Mouse (Mus musculus) MEL (cell line): ENCODE results near the gene Bptf. TPM values are rescaled to one million over a fixed set of nuclear protein-coding genes. Genes with fewer than 3 reads are reported as not detected.

ENCODE experiments used
- DNase-seq: peaks from one replicate; pipeline ENCODE4 v3.0.0; 2011; ENCODE audit warnings: low read depth, low spot score
- H3K27ac ChIP-seq: 2 replicates; pipeline ENCODE4 v1.5.1; 2012; ENCODE audit warnings: low read depth, mild to moderate bottlenecking, control low read depth, low read length, moderate library complexity; ENCODE audit not compliant: control insufficient read depth
- H3K27me3 ChIP-seq, 2 experiments: fragments of 150-350 bp in 1 of 2; sonication (generic) in 1 of 2; 2 replicates each; pipeline ENCODE4 v1.6.1; 2012; ENCODE audit warnings: low read length in 2 of 2, mild to moderate bottlenecking in 2 of 2, improper control_type of control experiment in 1 of 2, moderate library complexity in 1 of 2; ENCODE audit not compliant: insufficient read depth in 2 of 2, control insufficient read depth in 1 of 2
- H3K36me3 ChIP-seq, 2 experiments: 2 replicates each; pipeline ENCODE4 v1.6.1; 2012 to 2014; ENCODE audit warnings: low read length in 2 of 2, improper control_type of control experiment in 1 of 2, inconsistent platforms in 1 of 2, mild to moderate bottlenecking in 1 of 2; ENCODE audit not compliant: insufficient read depth in 2 of 2, control insufficient read depth in 1 of 2
- H3K4me1 ChIP-seq, 2 experiments: fragments of 150-350 bp in 1 of 2; sonication (generic) in 1 of 2; 2 replicates each; pipeline ENCODE4 v1.6.1; 2012; ENCODE audit warnings: low read length in 2 of 2, improper control_type of control experiment in 1 of 2, mild to moderate bottlenecking in 1 of 2; ENCODE audit not compliant: insufficient read depth in 2 of 2, control insufficient read depth in 1 of 2
- H3K4me3 ChIP-seq, 2 experiments: fragments of 150-350 bp in 1 of 2; sonication (generic) in 1 of 2; 2 replicates each; pipeline ENCODE4 v1.5.1; 2012; ENCODE audit warnings: low read depth in 2 of 2, low read length in 2 of 2, mild to moderate bottlenecking in 2 of 2, moderate library complexity in 2 of 2, control low read depth in 1 of 2, improper control_type of control experiment in 1 of 2; ENCODE audit not compliant: control insufficient read depth in 1 of 2, insufficient read depth in 1 of 2
- H3K79me2 ChIP-seq: 2 replicates; pipeline ENCODE4 v1.6.1; 2012; ENCODE audit warnings: mild to moderate bottlenecking, low read length, moderate library complexity; ENCODE audit not compliant: control insufficient read depth, poor library complexity, insufficient read depth
- H3K9ac ChIP-seq: 2 replicates; pipeline ENCODE4 v1.6.1; 2012; ENCODE audit warnings: low read depth, mild to moderate bottlenecking, control low read depth, low read length, moderate library complexity; ENCODE audit not compliant: control insufficient read depth, poor library complexity, severe bottlenecking
- H3K9me3 ChIP-seq: fragments of 150-350 bp; sonication (generic); replicated peaks from 2 replicates; pipeline ENCODE4 v1.6.1; 2012; ENCODE audit warnings: mild to moderate bottlenecking, low read length, improper control_type of control experiment, moderate library complexity; ENCODE audit not compliant: insufficient read depth
- BHLHE40 ChIP-seq: IDR thresholded peaks from 2 replicates; pipeline ENCODE4 v1.6.1; 2012; ENCODE audit warnings: low read depth, mild to moderate bottlenecking, inconsistent platforms, low read length, improper control_type of control experiment, borderline replicate concordance
- CHD1 ChIP-seq: IDR thresholded peaks from 2 replicates; pipeline ENCODE4 v1.6.1; 2012; ENCODE audit warnings: low read depth, mild to moderate bottlenecking, inconsistent platforms, low read length, improper control_type of control experiment
- CTCF ChIP-seq, 3 experiments: IDR thresholded peaks in 2 of 3; conservative IDR thresholded peaks in 1 of 3; 2 replicates each; pipeline ENCODE4 v1.5.1; 2011 to 2012; ENCODE audit warnings: low read length in 3 of 3, low read depth in 2 of 3, mild to moderate bottlenecking in 2 of 3, improper control_type of control experiment in 1 of 3, inconsistent platforms in 1 of 3, mixed read lengths in 1 of 3, moderate library complexity in 1 of 3; ENCODE audit not compliant: control insufficient read depth in 1 of 3, insufficient read depth in 1 of 3, poor library complexity in 1 of 3, severe bottlenecking in 1 of 3
- ELF1 ChIP-seq: IDR thresholded peaks from 2 replicates; pipeline ENCODE4 v1.6.1; 2014; ENCODE audit warnings: low read depth, mild to moderate bottlenecking, inconsistent platforms, low read length, improper control_type of control experiment, moderate library complexity
- EP300 ChIP-seq, 2 experiments: IDR thresholded peaks; 2 replicates each; pipeline ENCODE4 v1.6.1; 2011; ENCODE audit warnings: improper control_type of control experiment in 2 of 2, low read length in 2 of 2, low read depth in 1 of 2, mild to moderate bottlenecking in 1 of 2
- ETS1 ChIP-seq: IDR thresholded peaks from 2 replicates; pipeline ENCODE4 v1.6.1; 2012; ENCODE audit warnings: low read depth, mild to moderate bottlenecking, inconsistent platforms, low read length, improper control_type of control experiment, moderate library complexity
- GATA1 ChIP-seq: IDR thresholded peaks from 2 replicates; pipeline ENCODE4 v1.6.1; 2011; ENCODE audit warnings: low read depth, low read length, improper control_type of control experiment
- JUND ChIP-seq: IDR thresholded peaks from 2 replicates; pipeline ENCODE4 v1.6.1; 2011; ENCODE audit warnings: low read depth, mild to moderate bottlenecking, improper control_type of control experiment, low read length
- KAT2A ChIP-seq: conservative IDR thresholded peaks from 2 replicates; pipeline ENCODE4 v1.6.1; 2012; ENCODE audit warnings: low read depth, low read length, improper control_type of control experiment, inconsistent platforms
- MAFK ChIP-seq: IDR thresholded peaks from 2 replicates; pipeline ENCODE4 v1.6.1; 2011; ENCODE audit warnings: low read depth, mild to moderate bottlenecking, low read length, improper control_type of control experiment, borderline replicate concordance
- MAZ ChIP-seq: IDR thresholded peaks from 2 replicates; pipeline ENCODE4 v1.6.1; 2012; ENCODE audit warnings: low read depth, mild to moderate bottlenecking, inconsistent platforms, low read length, improper control_type of control experiment
- MXI1 ChIP-seq: IDR thresholded peaks from 2 replicates; pipeline ENCODE4 v1.6.1; 2011; ENCODE audit warnings: mild to moderate bottlenecking, low read depth, low read length, improper control_type of control experiment
- MYC ChIP-seq: IDR thresholded peaks from 2 replicates; pipeline ENCODE4 v1.6.1; 2011; ENCODE audit warnings: low read depth, mild to moderate bottlenecking, low read length, improper control_type of control experiment, moderate library complexity
- POLR2A ChIP-seq, 2 experiments: IDR thresholded peaks; 2 replicates each; pipeline ENCODE4 v1.6.1; 2011 to 2012; ENCODE audit warnings: low read length in 2 of 2, mild to moderate bottlenecking in 2 of 2, control low read depth in 1 of 2, improper control_type of control experiment in 1 of 2, low read depth in 1 of 2, moderate library complexity in 1 of 2; ENCODE audit not compliant: control insufficient read depth in 1 of 2, insufficient read depth in 1 of 2, poor library complexity in 1 of 2
- POLR2AphosphoS2 ChIP-seq: IDR thresholded peaks from 2 replicates; pipeline ENCODE4 v1.6.1; 2011; ENCODE audit warnings: low read length, improper control_type of control experiment
- POLR2AphosphoS5 ChIP-seq: IDR thresholded peaks from 2 replicates; pipeline ENCODE4 v1.6.1; 2012; ENCODE audit warnings: low read depth, borderline replicate concordance, mild to moderate bottlenecking, inconsistent platforms, low read length, moderate library complexity, mixed read lengths
- RAD21 ChIP-seq: IDR thresholded peaks from 2 replicates; pipeline ENCODE4 v1.6.1; 2011; ENCODE audit warnings: mild to moderate bottlenecking, low read depth, low read length, improper control_type of control experiment
- RCOR1 ChIP-seq: IDR thresholded peaks from 2 replicates; pipeline ENCODE4 v1.6.1; 2012; ENCODE audit warnings: low read depth, mild to moderate bottlenecking, inconsistent platforms, low read length, improper control_type of control experiment
- SMC3 ChIP-seq: IDR thresholded peaks from 2 replicates; pipeline ENCODE4 v1.6.1; 2011; ENCODE audit warnings: low read depth, low read length, improper control_type of control experiment
- TAL1 ChIP-seq: IDR thresholded peaks from 2 replicates; pipeline ENCODE4 v1.6.1; 2012; ENCODE audit warnings: mild to moderate bottlenecking, inconsistent platforms, low read length, moderate library complexity, mixed read lengths
- TBP ChIP-seq: IDR thresholded peaks from 2 replicates; pipeline ENCODE4 v1.8.0; 2011; ENCODE audit warnings: low read depth, low read length, improper control_type of control experiment
- USF2 ChIP-seq, 2 experiments: IDR thresholded peaks; 2 replicates each; pipeline ENCODE4 v1.6.1; 2011 to 2012; ENCODE audit warnings: improper control_type of control experiment in 2 of 2, low read length in 2 of 2, borderline replicate concordance in 1 of 2, inconsistent platforms in 1 of 2, low read depth in 1 of 2, mild to moderate bottlenecking in 1 of 2; ENCODE audit not compliant: insufficient read depth in 1 of 2
- ZNF384 ChIP-seq: IDR thresholded peaks from 2 replicates; pipeline ENCODE4 v1.6.1; 2012; ENCODE audit warnings: low read depth, mild to moderate bottlenecking, inconsistent platforms, low read length, improper control_type of control experiment
- polyA plus RNA-seq, 2 experiments: library from polyadenylated mRNA; stranded (reverse) in 1 of 2; unstranded in 1 of 2; fragments of >175 nt in 1 of 2; fragments of >200 nt in 1 of 2; gene quantifications; 2 replicates each; pipeline versions ENCODE4 v1.2.1 to v1.2.4; 2012; ENCODE audit warnings: low replicate concordance in 2 of 2, low read depth in 1 of 2; ENCODE audit not compliant: insufficient read length in 2 of 2, insufficient read depth in 1 of 2, missing spikeins in 1 of 2
- total RNA-seq: library from RNA; depleted of rRNA; stranded (reverse); fragments of 300-350 nt; gene quantifications from 2 replicates; pipeline ENCODE4 v1.2.3, GENCODE M21; 2012

The Bptf gene
- total and polyA plus RNA-seq, 3 experiments = 27.5 to 55.4 (median 52.7) TPM

GRCm38 (mm10) chr11:107046766-107047620 is 84.9 kb downstream of the Bptf start:
- peaks cover 7 to 32% of the 10 kb centered on the region in 2 experiments for H3K36me3 ChIP-seq
- no peaks in the 10 kb centered on the region for H3K9me3 ChIP-seq
- no peaks in the 10 kb centered on the region for H3K27me3 ChIP-seq
- no peak overlapping the region for H3K27ac ChIP-seq
- TF ChIP-seq CTCF (IDR thresholded peaks at IDR 0.05 in 2 of 3, conservative IDR thresholded peaks at IDR 0.05 in 1 of 3; ENCODE audit: control insufficient read depth in 1 of 3, insufficient read depth in 1 of 3, low read depth in 2 of 3, low read length in 3 of 3, poor library complexity in 1 of 3, severe bottlenecking in 1 of 3) = peak in 1 of 3 experiments; percentile 6; a peak in 2 of 6 replicates
- no peak for TF ChIP-seq RCOR1
- TF ChIP-seq TBP = no peak
- peaks cover 4% of the 10 kb centered on the region in 2 experiments for H3K4me1 ChIP-seq
- no peak for DNase-seq
- no peak overlapping the region for H3K9ac ChIP-seq
- no peak overlapping the region for H3K4me3 ChIP-seq
- H3K79me2 ChIP-seq = no peaks in the 10 kb centered on the region

GRCm38 (mm10) chr11:107045546-107045945 is 86.4 kb downstream of the Bptf start:
- H3K9me3 ChIP-seq = no peaks in the 10 kb centered on the region
- no peak overlapping the region for H3K27ac ChIP-seq
- no peaks in the 10 kb centered on the region for H3K27me3 ChIP-seq
- H3K9ac ChIP-seq = no peak overlapping the region
- H3K79me2 ChIP-seq = no peaks in the 10 kb centered on the region
- no peak for TF ChIP-seq POLR2AphosphoS2
- TF ChIP-seq TAL1 = no peak
- no peak for TF ChIP-seq JUND
- no peak for DNase-seq
- no peak overlapping the region for H3K4me3 ChIP-seq
- peaks cover 7 to 37% of the 10 kb centered on the region in 2 experiments for H3K36me3 ChIP-seq
- peaks cover 4% of the 10 kb centered on the region in 2 experiments for H3K4me1 ChIP-seq

- Histone ChIP-seq H3K79me2 (no peaks in the 10 kb centered on the region), H3K27ac (peak overlapping the region; percentile 57), H3K9ac (peak overlapping the region; percentile 34; the same call in 1 of the 2 replicates), H3K27me3 (no peaks in the 10 kb centered on the region), H3K4me3 (no peak overlapping the region), H3K9me3 (no peaks in the 10 kb centered on the region), H3K4me1 (peaks cover 4% of the 10 kb centered on the region in 2 experiments), H3K36me3 (peaks cover 7 to 43% of the 10 kb centered on the region in 2 experiments)
- DNase-seq = peak; percentile 98
- TF ChIP-seq POLR2AphosphoS5 (no peak), RAD21 (peak; percentile 51), JUND (peak; percentile 98), CHD1 (no peak), USF2 (IDR thresholded peaks at IDR 0.05; ENCODE audit: borderline replicate concordance in 1 of 2, insufficient read depth in 1 of 2, low read depth in 1 of 2, low read length in 2 of 2) (no peak), GATA1 (peak; percentile 98), MAFK (peak; percentile 67; the same call in 1 of the 2 replicates), SMC3 (peak; percentile 78), ZNF384 (0 out of 2 replicates have a peak, but pooled peaks have one; percentile 40), MXI1 (peak; percentile 78), KAT2A (no peak), EP300 (IDR thresholded peaks at IDR 0.05; ENCODE audit: low read depth in 1 of 2, low read length in 2 of 2) (peak; percentile 81 to 82), MYC (peak; percentile 83), RCOR1 (peak; percentile 71), MAZ (no peak), ETS1 (peak; percentile 81), POLR2A (IDR thresholded peaks at IDR 0.05; ENCODE audit: control insufficient read depth in 1 of 2, insufficient read depth in 1 of 2, low read depth in 1 of 2, low read length in 2 of 2, poor library complexity in 1 of 2) (0 out of 4 replicates have a peak, but pooled peaks of 1 of the 2 experiments have one; percentile 31), ELF1 (peak; percentile 81), BHLHE40 (peak; percentile 13; the same call in 1 of the 2 replicates), TBP (peak; percentile 54; the same call in 1 of the 2 replicates)
These were observed 87.6 kb downstream of the Bptf start for GRCm38 (mm10) chr11:107044321-107044720.
